Mouse (Mus musculus) neural tube, embryonic 14.5 days (tissue): ENCODE measurements around the gene Tead4. TPM values are rescaled to one million over a fixed set of nuclear protein-coding genes. Genes with fewer than 3 reads are reported as not detected.

Experiments used
- ATAC-seq: fragments of 200-750 bp; cut with Nextera tagmentation; 2 replicates; pipeline ENCODE4 v1.8.0; 2017; ENCODE audit warnings: low read depth, mild to moderate bottlenecking, moderate TSS enrichment, moderate library complexity
- H3K27ac ChIP-seq: fragments of 300-500 bp; sonication (generic); 2 replicates; pipeline ENCODE4 v1.5.1; 2014; ENCODE audit warnings: low read depth, mild to moderate bottlenecking, control low read depth, low read length, moderate library complexity, mixed read lengths
- H3K27me3 ChIP-seq: fragments of 300-500 bp; sonication (generic); 2 replicates; pipeline ENCODE4 v1.6.1; 2014; ENCODE audit warnings: low read length; ENCODE audit not compliant: control insufficient read depth, insufficient read depth
- H3K36me3 ChIP-seq: fragments of 300-500 bp; sonication (generic); 2 replicates; pipeline ENCODE4 v1.6.1; 2014; ENCODE audit warnings: low read length, mixed read lengths; ENCODE audit not compliant: control insufficient read depth, insufficient read depth
- H3K4me1 ChIP-seq: fragments of 300-500 bp; sonication (generic); 2 replicates; pipeline ENCODE4 v1.6.1; 2014; ENCODE audit warnings: low read length; ENCODE audit not compliant: control insufficient read depth, insufficient read depth
- H3K4me2 ChIP-seq: fragments of 300-500 bp; sonication (generic); 2 replicates; pipeline ENCODE4 v1.6.1; 2014; ENCODE audit warnings: mild to moderate bottlenecking, low read depth, low read length, control low read depth
- H3K4me3 ChIP-seq: fragments of 300-500 bp; sonication (generic); 2 replicates; pipeline ENCODE4 v1.5.1; 2014; ENCODE audit warnings: low read depth, low read length, control low read depth, mixed read lengths
- H3K9ac ChIP-seq: fragments of 300-500 bp; sonication (generic); replicated peaks from 2 replicates; pipeline ENCODE4 v1.6.1; 2014; ENCODE audit warnings: low read depth, mild to moderate bottlenecking, control low read depth, low read length, mixed read lengths
- H3K9me3 ChIP-seq: fragments of 300-500 bp; sonication (generic); 2 replicates; pipeline ENCODE4 v1.6.1; 2016; ENCODE audit warnings: low read length; ENCODE audit not compliant: control insufficient read depth
- WGBS: fragments of 180-500 bp; shearing (Covaris S2); extraction: QIAGEN DNeasy Blood & Tissue Kit; methylation state at CpG from one replicate; pipeline ENCODE4 v1.1.7; 2014; 5-methylcytosine and 5-hydroxymethylcytosine counted together
- polyA plus RNA-seq: library from polyadenylated mRNA; unstranded; fragments of >200 nt; fragmentation: Nextera tagmentation; extraction: Ambion mirVana; gene quantifications from 2 replicates; pipeline ENCODE4 v1.2.1, GENCODE M21; 2014

The Tead4 gene
- polyA plus RNA-seq, 1 experiment from 2014 or later = 0.24 TPM

GRCm38 (mm10) chr6:128178681-128179080 is 121.9 kb downstream of the Tead4 start:
- Histone ChIP-seq H3K27me3 (no peaks in the 10 kb centered on the region), H3K4me3 (no peak overlapping the region), H3K4me2 (no peak overlapping the region), H3K27ac (no peak overlapping the region), H3K9me3 (no peaks in the 10 kb centered on the region), H3K36me3 (no peaks in the 10 kb centered on the region), H3K9ac (no peak overlapping the region), H3K4me1 (no peaks in the 10 kb centered on the region)
- no peak for ATAC-seq
- WGBS = 91% methylated on average over 2 of the region's 2 CpGs

Other genes starting within 250 kb of the Tead4 start
- 32.1 and 42.6 TPM in 2 replicates for gene Tspan9, start 157.2 kb downstream of the Tead4 start, polyA plus RNA-seq
- gene Tulp3, start 55.0 kb upstream of the Tead4 start, polyA plus RNA-seq = 17.7 and 22.4 TPM in 2 replicates
- 76.0 and 82.6 TPM in 2 replicates for gene Rhno1, start 62.1 kb upstream of the Tead4 start, polyA plus RNA-seq
- 4.6 and 4.9 TPM in 2 replicates for gene Foxm1, start 62.1 kb upstream of the Tead4 start, polyA plus RNA-seq
- gene Tex52, start 74.6 kb upstream of the Tead4 start, polyA plus RNA-seq = 0.19 and 0.66 TPM in 2 replicates
- not detected in 2 replicates for gene Gm44596, start 74.7 kb upstream of the Tead4 start, polyA plus RNA-seq
- gene Nrip2, start 98.5 kb upstream of the Tead4 start, polyA plus RNA-seq = 10.8 and 13.5 TPM in 2 replicates
- 42.9 and 45.9 TPM in 2 replicates for gene Itfg2, start 124.1 kb upstream of the Tead4 start, polyA plus RNA-seq
- gene Fkbp4, start 137.9 kb upstream of the Tead4 start, polyA plus RNA-seq = 277 and 319 TPM in 2 replicates
- gene Pzp, start 225.9 kb upstream of the Tead4 start, polyA plus RNA-seq = 0.12 and 0.43 TPM in 2 replicates